Mouse (Mus musculus) C2C12 (cell line): ENCODE measurements at regions not wholly inside any gene's neighbourhood (a gene's known extent, or its start where the extent isn't known, plus 50 kb on each side); places are given as distances from the start of the nearest gene placed in this dataset.

ENCODE experiments used
- H3K27me3 ChIP-seq: one replicate; pipeline ENCODE4 v1.6.1; 2011; ENCODE audit not compliant: control insufficient read depth, insufficient read depth, insufficient read length
- H3K36me3 ChIP-seq: one replicate; pipeline ENCODE4 v1.6.1; 2011; ENCODE audit not compliant: control insufficient read depth, insufficient read depth
- H3K4me3 ChIP-seq: one replicate; pipeline ENCODE4 v1.5.1; 2011; ENCODE audit warnings: mild to moderate bottlenecking, control low read depth; ENCODE audit not compliant: poor library complexity, insufficient read depth, severe bottlenecking
- H3K79me2 ChIP-seq: one replicate; pipeline ENCODE4 v1.6.1; 2011; ENCODE audit not compliant: control insufficient read depth, insufficient read depth
- H3K79me3 ChIP-seq: one replicate; pipeline ENCODE4 v1.6.1; 2011; ENCODE audit warnings: low read depth, control low read depth
- H3ac ChIP-seq: one replicate; pipeline ENCODE3; 2011; ENCODE audit warnings: low read depth; ENCODE audit not compliant: control insufficient read depth, insufficient read length
- CEBPB ChIP-seq: IDR thresholded peaks from one replicate; pipeline ENCODE4 v1.6.1; 2011; ENCODE audit warnings: low read depth, mild to moderate bottlenecking, control low read depth, moderate library complexity
- CTCF ChIP-seq: IDR thresholded peaks from one replicate; pipeline ENCODE4 v1.5.1; 2011; ENCODE audit not compliant: control insufficient read depth, insufficient read depth, insufficient read length
- FOSL1 ChIP-seq: IDR thresholded peaks from one replicate; pipeline ENCODE4 v1.8.0; 2011; ENCODE audit warnings: mild to moderate bottlenecking, low read length; ENCODE audit not compliant: poor library complexity, insufficient read depth, severe bottlenecking
- MAX ChIP-seq: IDR thresholded peaks from one replicate; pipeline ENCODE4 v1.6.1; 2011; ENCODE audit warnings: mild to moderate bottlenecking, control low read depth
- MYOD1 ChIP-seq: IDR thresholded peaks from one replicate; pipeline ENCODE4 v1.6.1; 2011; ENCODE audit warnings: low read depth; ENCODE audit not compliant: control insufficient read depth, insufficient read length
- MYOG ChIP-seq: IDR thresholded peaks from one replicate; pipeline ENCODE4 v1.6.1; 2011; ENCODE audit not compliant: control insufficient read depth, insufficient read length; ENCODE audit errors: extremely low read depth
- USF1 ChIP-seq: IDR thresholded peaks from one replicate; pipeline ENCODE4 v1.6.1; 2011; ENCODE audit warnings: low read depth, mild to moderate bottlenecking, control low read depth, moderate library complexity

DNA sequence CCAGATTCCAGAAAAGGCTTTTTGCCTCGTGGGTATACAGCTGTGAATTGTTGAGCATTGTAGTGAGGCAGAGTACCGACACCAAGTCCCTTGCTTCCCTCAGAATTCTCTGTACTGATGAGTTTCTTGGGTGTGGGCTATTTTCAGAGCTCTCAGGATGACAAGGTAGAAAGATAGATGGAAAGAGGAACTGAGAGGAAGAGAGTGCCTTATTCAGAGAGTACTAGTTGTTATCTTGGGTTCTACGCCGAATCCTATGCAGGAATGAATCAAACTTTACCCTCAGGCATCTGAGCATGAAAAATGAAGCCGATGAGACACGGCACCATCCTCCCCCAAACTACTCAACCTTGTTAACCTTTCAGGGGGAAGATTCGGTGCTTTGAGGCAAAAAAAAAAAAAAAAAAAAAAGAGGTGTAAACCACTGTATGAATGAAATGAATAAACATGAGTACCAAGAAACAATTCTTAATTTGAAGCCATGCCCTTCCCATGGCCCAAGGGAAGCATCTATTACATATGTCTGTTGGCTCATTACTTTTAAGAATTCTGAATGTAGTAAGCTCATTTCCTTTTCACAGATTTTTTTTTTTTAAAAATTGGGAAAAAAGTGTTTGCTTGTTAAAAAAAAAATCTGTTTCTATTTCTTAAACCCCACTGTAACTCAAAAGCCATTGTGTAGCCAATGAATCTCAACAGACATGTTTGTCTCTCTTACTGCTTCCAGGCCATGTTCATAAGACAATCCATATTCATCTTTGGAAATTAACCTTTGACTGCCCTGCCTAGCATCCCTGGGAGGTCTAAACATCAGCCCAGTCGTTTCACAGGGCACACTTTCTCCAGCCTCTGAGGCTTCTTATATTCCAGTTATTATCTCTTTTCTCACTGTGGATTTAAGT, 1435.8 kb upstream of the A1bg start:
- Histone ChIP-seq H3K79me3 (no peaks in the 10 kb centered on the region), H3ac (no peak overlapping the region), H3K36me3 (no peaks in the 10 kb centered on the region), H3K4me3 (no peak overlapping the region), H3K79me2 (no peaks in the 10 kb centered on the region), H3K27me3 (no peaks in the 10 kb centered on the region)
- TF ChIP-seq MYOG (no peak), CTCF (no peak), MAX (no peak), MYOD1 (no peak), FOSL1 (no peak), USF1 (no peak)

DNA sequence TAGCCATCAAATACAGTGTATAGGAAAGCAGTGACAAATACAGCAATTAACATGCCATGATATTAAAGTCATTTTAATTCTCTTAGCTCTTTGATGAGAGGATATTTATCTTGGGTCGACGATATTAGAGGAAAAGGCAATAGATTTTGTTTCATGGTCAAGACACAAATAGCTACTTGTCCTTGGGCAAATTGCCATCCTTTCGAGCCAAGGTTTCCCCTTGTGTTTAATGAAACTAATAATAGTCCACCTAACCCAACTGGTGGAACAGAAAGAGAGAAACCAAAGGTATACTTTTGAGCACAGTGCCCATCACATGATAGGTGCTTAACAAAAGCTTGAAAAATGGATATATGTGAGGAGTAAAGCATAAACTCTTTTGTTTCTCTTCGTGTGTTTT, 1431.0 kb upstream of the A1bg start:
- TF ChIP-seq FOSL1 (no peak), USF1 (no peak), MYOG (no peak), MYOD1 (no peak), CTCF (no peak), CEBPB (no peak), MAX (no peak)

DNA sequence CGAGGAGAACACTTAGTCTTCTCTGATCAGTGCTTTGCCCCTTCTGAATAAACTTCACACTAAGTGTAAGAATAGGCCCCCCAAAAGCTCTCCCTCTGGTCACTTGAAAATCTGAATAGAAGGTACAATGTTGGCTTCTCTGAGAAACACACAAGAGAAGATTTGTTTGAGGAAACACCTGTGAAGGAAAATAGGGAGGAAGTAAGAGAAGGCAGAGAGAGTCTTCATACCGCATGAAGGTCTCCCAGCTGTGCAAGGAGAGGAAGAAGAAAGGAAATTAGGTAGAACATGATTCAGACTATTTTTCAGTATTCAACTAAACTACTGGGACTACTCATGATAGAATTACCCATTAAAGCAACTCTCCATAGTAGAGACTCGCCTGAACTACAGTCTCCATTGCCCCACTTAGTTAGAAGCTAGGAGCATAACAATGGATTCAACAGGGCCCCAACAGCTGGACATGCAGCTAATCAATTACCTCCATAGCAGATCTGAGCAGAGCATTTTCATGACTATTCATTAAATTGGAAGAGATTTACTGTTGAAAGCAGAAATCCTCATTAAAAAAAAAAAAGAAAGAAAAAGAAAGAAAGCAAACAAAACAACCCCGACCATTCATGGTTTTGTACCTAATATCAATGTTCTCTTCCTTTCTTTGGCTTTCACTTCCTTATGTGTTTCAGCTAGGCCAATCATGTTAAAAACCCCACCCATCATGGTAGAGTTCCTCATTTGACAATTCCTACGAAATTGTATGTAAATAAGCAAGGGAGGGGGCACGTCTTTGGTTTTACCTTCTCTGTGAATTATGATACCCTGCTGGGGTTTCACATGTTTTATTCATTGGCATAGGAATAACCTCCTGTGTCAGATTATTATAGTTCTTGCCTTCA, 1428.3 kb upstream of the A1bg start:
- Histone ChIP-seq H3K27me3 (no peaks in the 10 kb centered on the region), H3ac (no peak overlapping the region), H3K79me3 (no peaks in the 10 kb centered on the region), H3K36me3 (no peaks in the 10 kb centered on the region), H3K79me2 (no peaks in the 10 kb centered on the region), H3K4me3 (no peak overlapping the region)
- TF ChIP-seq MYOD1, result no peak
- TF ChIP-seq FOSL1, result no peak
- no peak for TF ChIP-seq CTCF
- no peak for TF ChIP-seq CEBPB

More for the DNA sequence above, 1431.0 kb upstream of the A1bg start:
- H3K79me3 ChIP-seq, result no peaks in the 10 kb centered on the region
- H3ac ChIP-seq, result no peak overlapping the region
- no peaks in the 10 kb centered on the region for H3K79me2 ChIP-seq
- no peaks in the 10 kb centered on the region for H3K36me3 ChIP-seq
- H3K27me3 ChIP-seq, result no peaks in the 10 kb centered on the region
- H3K4me3 ChIP-seq, result no peak overlapping the region

DNA sequence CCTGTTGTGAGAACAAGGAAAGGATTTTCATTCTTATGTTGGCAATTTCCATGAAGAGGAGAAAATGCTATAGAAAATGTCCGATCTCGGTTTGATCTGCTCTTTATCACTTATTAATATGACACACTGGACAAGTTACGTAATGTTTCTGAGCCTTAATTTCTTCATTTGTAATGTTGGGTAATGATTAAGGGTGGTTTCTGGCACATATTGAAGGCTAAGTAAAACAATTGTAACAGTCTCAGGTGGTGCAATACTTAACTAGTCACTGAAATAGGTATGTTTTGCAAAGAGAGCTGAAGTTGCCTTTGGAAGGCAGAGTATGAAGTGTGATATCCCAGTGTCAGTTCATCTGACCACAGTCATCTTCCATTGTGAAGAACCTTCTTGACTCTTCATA, 1427.2 kb upstream of the A1bg start:
- H3K4me3 ChIP-seq, result no peak overlapping the region
- H3K79me2 ChIP-seq, result no peaks in the 10 kb centered on the region
- no peak overlapping the region for H3ac ChIP-seq
- no peaks in the 10 kb centered on the region for H3K36me3 ChIP-seq
- H3K27me3 ChIP-seq, result no peaks in the 10 kb centered on the region
- TF ChIP-seq MAX (no peak), FOSL1 (no peak), MYOG (no peak), CTCF (no peak), CEBPB (no peak), USF1 (no peak), MYOD1 (no peak)
- H3K79me3 ChIP-seq, result no peaks in the 10 kb centered on the region

- TF ChIP-seq CEBPB (no peak), FOSL1 (no peak), CTCF (no peak), MAX (no peak), MYOD1 (no peak), MYOG (no peak), USF1 (no peak)
- H3K36me3 ChIP-seq, result no peaks in the 10 kb centered on the region
- H3K79me2 ChIP-seq, result no peaks in the 10 kb centered on the region
- no peak overlapping the region for H3ac ChIP-seq
- no peaks in the 10 kb centered on the region for H3K79me3 ChIP-seq
- H3K27me3 ChIP-seq, result no peaks in the 10 kb centered on the region
- no peak overlapping the region for H3K4me3 ChIP-seq
Observed at GRCm38 (mm10) chr15:62348956-62349355, 1426.1 kb upstream of the A1bg start.
